Mouse (Mus musculus): ENCODE measurements at regions not wholly inside any gene's neighbourhood (a gene's known extent, or its start where the extent isn't known, plus 50 kb on each side); places are given as distances from the start of the nearest gene placed in this dataset.

DNA sequence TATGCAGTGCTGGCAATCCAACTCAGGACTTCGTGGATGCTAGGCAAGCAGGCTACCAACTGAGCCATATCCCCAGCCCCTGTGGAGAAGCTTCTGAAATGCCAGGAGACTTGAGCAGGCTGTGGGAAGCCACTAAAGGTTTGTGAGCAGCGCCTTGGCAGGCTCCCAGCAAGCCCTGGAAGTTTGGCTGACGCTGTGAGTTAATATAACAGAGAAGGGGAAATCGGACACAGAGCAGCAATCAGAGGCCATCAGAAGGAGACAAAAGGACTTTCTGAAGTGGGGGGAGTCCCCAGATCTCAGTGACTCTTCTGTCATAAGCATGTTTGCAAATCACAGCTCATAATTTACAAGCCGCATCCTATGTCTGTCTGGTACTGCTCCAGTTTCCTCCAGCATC is 224.8 kb downstream of the Bcor start:
- no peaks in the 10 kb centered on the region for H3K4me1 ChIP-seq (ENCODE audit: control insufficient read depth, insufficient read depth, low read length)
- H3K27ac ChIP-seq (ENCODE audit: insufficient read depth, low read length) = no peak overlapping the region
- 14% methylated on average over 5 of the region's 5 CpGs for WGBS
- DNase-seq = peak; percentile 34 to 48
- no peaks in the 10 kb centered on the region for H3K27me3 ChIP-seq (ENCODE audit: control insufficient read depth, insufficient read depth, low read length)
- TF ChIP-seq POLR2A (IDR thresholded peaks at IDR 0.05; ENCODE audit: borderline replicate concordance, insufficient read depth, low read length) (no peak), CTCF (IDR thresholded peaks at IDR 0.05; ENCODE audit: borderline replicate concordance, insufficient read depth, low read depth, low read length) (no peak)
- H3K4me3 ChIP-seq (replicated peaks; ENCODE audit: insufficient read depth, low read depth, low read length) = no peak overlapping the region

- 57% methylated on average over 2 of the region's 2 CpGs for WGBS
- Histone ChIP-seq H3K4me3 (replicated peaks; ENCODE audit: insufficient read depth, low read depth, low read length) (no peak overlapping the region), H3K4me1 (ENCODE audit: control insufficient read depth, insufficient read depth, low read length) (peaks cover 3% of the 10 kb centered on the region; the same call in 1 of the 2 replicates), H3K27me3 (ENCODE audit: control insufficient read depth, insufficient read depth, low read length) (no peaks in the 10 kb centered on the region), H3K27ac (ENCODE audit: insufficient read depth, low read length) (no peak overlapping the region)
- TF ChIP-seq CTCF (IDR thresholded peaks at IDR 0.05; ENCODE audit: borderline replicate concordance, insufficient read depth, low read depth, low read length) (no peak), POLR2A (IDR thresholded peaks at IDR 0.05; ENCODE audit: borderline replicate concordance, insufficient read depth, low read length) (no peak)
- peak in 1 of 2 experiments; percentile 6 for DNase-seq
Measured at GRCm38 (mm10) chrX:11940246-11940645, 219.9 kb downstream of the Bcor start.

- no peak for TF ChIP-seq CTCF (IDR thresholded peaks at IDR 0.05; ENCODE audit: borderline replicate concordance, insufficient read depth, low read depth, low read length)
- no peak for TF ChIP-seq POLR2A (IDR thresholded peaks at IDR 0.05; ENCODE audit: borderline replicate concordance, insufficient read depth, low read length)
- Histone ChIP-seq H3K4me1 (ENCODE audit: control insufficient read depth, insufficient read depth, low read length) (peaks cover 3% of the 10 kb centered on the region; the same call in 1 of the 2 replicates), H3K27me3 (ENCODE audit: control insufficient read depth, insufficient read depth, low read length) (no peaks in the 10 kb centered on the region), H3K4me3 (replicated peaks; ENCODE audit: insufficient read depth, low read depth, low read length) (no peak overlapping the region), H3K27ac (ENCODE audit: insufficient read depth, low read length) (no peak overlapping the region)
- 56% methylated on average over 10 of the region's 10 CpGs for WGBS
- DNase-seq = no peak
Measured at GRCm38 (mm10) chrX:11943367-11943766, 216.8 kb downstream of the Bcor start.

DNA sequence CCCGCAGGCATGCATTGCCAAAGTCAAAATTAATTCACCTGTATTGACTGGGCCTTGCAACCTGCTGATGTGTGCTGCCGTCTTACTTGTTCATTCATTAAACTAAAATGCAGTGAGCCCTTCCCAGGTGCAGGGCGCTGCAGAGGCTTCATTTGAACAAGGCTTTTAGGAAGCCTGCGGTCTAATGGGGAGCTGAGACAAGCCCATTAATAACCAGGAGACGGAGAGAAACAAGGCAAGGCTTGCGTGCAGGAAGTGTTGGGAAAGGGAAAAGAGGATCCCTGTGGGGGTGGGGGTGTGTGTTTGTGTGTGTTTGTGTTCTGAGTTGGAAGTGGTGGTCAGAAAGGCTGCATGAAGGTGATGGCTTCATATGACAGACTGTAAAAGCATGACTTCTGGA is 215.6 kb downstream of the Bcor start:
- no peak overlapping the region for H3K27ac ChIP-seq (ENCODE audit: insufficient read depth, low read length)
- 74% methylated on average over 6 of the region's 6 CpGs for WGBS
- TF ChIP-seq CTCF (IDR thresholded peaks at IDR 0.05; ENCODE audit: borderline replicate concordance, insufficient read depth, low read depth, low read length) (no peak), POLR2A (IDR thresholded peaks at IDR 0.05; ENCODE audit: borderline replicate concordance, insufficient read depth, low read length) (no peak)
- no peak overlapping the region for H3K4me3 ChIP-seq (replicated peaks; ENCODE audit: insufficient read depth, low read depth, low read length)
- peaks cover 3% of the 10 kb centered on the region; the same call in 1 of the 2 replicates for H3K4me1 ChIP-seq (ENCODE audit: control insufficient read depth, insufficient read depth, low read length)
- no peak for DNase-seq
- H3K27me3 ChIP-seq (ENCODE audit: control insufficient read depth, insufficient read depth, low read length) = no peaks in the 10 kb centered on the region

DNA sequence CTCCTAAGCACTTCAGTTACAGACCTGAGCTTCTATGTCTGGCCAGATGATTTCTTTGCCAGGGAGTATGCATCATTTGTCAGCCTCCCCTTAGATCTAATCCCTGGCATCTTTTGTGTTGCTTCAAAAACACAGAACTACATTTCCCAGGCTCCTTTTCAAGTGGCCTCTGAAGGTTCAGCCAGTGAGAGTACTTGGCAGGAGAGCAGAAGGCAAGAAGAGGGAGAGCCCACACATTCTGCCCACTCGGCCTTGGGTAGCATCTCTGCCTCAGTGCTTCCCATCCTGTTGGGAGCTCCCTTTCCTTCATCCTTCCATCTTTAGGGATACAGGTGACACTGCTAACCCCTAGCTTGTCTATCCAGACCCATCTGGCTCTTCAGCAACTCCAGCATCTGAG is 214.9 kb downstream of the Bcor start:
- Histone ChIP-seq H3K4me1 (ENCODE audit: control insufficient read depth, insufficient read depth, low read length) (peaks cover 3% of the 10 kb centered on the region; the same call in 1 of the 2 replicates), H3K27me3 (ENCODE audit: control insufficient read depth, insufficient read depth, low read length) (no peaks in the 10 kb centered on the region), H3K27ac (ENCODE audit: insufficient read depth, low read length) (no peak overlapping the region), H3K4me3 (replicated peaks; ENCODE audit: insufficient read depth, low read depth, low read length) (no peak overlapping the region)
- TF ChIP-seq POLR2A (IDR thresholded peaks at IDR 0.05; ENCODE audit: borderline replicate concordance, insufficient read depth, low read length) = no peak
- TF ChIP-seq CTCF (IDR thresholded peaks at IDR 0.05; ENCODE audit: borderline replicate concordance, insufficient read depth, low read depth, low read length) = no peak
- WGBS = 86% methylated on average over 1 of the region's 1 CpGs
- no peak for DNase-seq

DNA sequence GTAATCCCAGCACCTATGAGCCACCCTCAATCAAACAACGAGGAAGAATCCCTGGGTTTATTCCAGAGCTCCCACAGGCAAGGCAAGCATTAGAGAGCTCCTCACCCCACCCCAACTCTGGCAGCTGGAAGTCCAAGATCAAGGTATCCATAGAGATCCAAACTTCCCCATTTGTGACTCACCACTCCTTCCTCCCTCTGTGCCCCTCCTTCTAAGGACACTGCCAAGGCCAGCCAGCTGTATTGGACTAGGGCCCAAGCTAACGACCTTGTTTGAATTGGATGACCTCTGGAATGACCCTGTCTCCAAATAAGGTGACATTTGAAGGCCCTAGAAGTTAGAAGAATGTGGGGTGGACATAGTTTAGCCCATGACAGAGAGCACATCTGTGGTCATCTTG is 208.0 kb downstream of the Bcor start:
- Histone ChIP-seq H3K27ac (ENCODE audit: insufficient read depth, low read length) (no peak overlapping the region), H3K27me3 (ENCODE audit: control insufficient read depth, insufficient read depth, low read length) (no peaks in the 10 kb centered on the region), H3K4me1 (ENCODE audit: control insufficient read depth, insufficient read depth, low read length) (no peaks in the 10 kb centered on the region), H3K4me3 (replicated peaks; ENCODE audit: insufficient read depth, low read depth, low read length) (no peak overlapping the region)
- 23% methylated on average over 2 of the region's 2 CpGs for WGBS
- DNase-seq = no peak
- TF ChIP-seq CTCF (IDR thresholded peaks at IDR 0.05; ENCODE audit: borderline replicate concordance, insufficient read depth, low read depth, low read length) (no peak), POLR2A (IDR thresholded peaks at IDR 0.05; ENCODE audit: borderline replicate concordance, insufficient read depth, low read length) (no peak)

DNA sequence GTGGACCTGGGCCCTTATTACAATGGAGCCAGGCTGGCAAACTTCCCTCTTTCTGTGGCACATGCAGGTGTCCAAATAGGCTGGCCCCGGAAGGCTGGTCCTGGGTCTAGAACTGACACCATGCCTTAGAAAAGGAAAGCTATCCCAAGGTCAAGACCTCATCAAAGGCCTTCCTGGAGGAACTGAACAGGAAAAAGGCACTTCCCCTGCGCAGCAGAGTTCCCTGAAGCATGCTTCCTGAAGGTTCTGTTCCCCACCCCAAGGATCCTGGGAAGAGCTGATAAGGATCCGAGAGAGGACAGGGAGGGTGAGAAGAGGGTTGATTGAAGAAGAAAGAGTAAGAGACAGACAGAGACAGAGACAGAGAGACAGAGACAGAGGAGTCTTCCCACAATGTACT is 204.0 kb downstream of the Bcor start:
- Histone ChIP-seq H3K4me3 (replicated peaks; ENCODE audit: insufficient read depth, low read depth, low read length) (no peak overlapping the region), H3K27ac (ENCODE audit: insufficient read depth, low read length) (no peak overlapping the region), H3K4me1 (ENCODE audit: control insufficient read depth, insufficient read depth, low read length) (peaks cover under 1% of the 10 kb centered on the region; the same call in 1 of the 2 replicates), H3K27me3 (ENCODE audit: control insufficient read depth, insufficient read depth, low read length) (no peaks in the 10 kb centered on the region)
- 86% methylated on average over 3 of the region's 3 CpGs for WGBS
- no peak for TF ChIP-seq POLR2A (IDR thresholded peaks at IDR 0.05; ENCODE audit: borderline replicate concordance, insufficient read depth, low read length)
- no peak for TF ChIP-seq CTCF (IDR thresholded peaks at IDR 0.05; ENCODE audit: borderline replicate concordance, insufficient read depth, low read depth, low read length)
- DNase-seq = no peak

DNA sequence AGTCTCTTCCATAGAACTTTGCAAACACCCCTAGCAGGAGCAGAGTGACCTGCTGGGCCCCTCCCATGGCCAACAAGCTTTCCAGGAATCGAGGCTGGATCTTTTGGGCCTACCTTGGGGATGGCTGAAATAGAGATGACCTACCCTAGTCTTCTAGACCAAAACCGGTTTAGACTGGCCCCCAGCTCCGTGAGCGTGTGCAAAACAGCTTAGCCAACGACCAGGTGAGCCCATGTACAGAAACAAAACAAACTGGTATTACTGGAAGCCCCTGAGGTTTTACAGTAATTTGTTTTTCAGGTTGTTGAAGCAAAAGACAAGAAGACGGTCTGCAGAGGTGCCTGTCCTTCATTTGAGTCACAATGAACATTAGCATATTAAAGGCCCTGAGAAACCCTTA is 203.1 kb downstream of the Bcor start:
- Histone ChIP-seq H3K27ac (ENCODE audit: insufficient read depth, low read length) (no peak overlapping the region), H3K27me3 (ENCODE audit: control insufficient read depth, insufficient read depth, low read length) (no peaks in the 10 kb centered on the region), H3K4me1 (ENCODE audit: control insufficient read depth, insufficient read depth, low read length) (peaks cover 3% of the 10 kb centered on the region; the same call in 1 of the 2 replicates), H3K4me3 (replicated peaks; ENCODE audit: insufficient read depth, low read depth, low read length) (no peak overlapping the region)
- DNase-seq = no peak
- WGBS = 76% methylated on average over 6 of the region's 6 CpGs
- TF ChIP-seq POLR2A (IDR thresholded peaks at IDR 0.05; ENCODE audit: borderline replicate concordance, insufficient read depth, low read length) (no peak), CTCF (IDR thresholded peaks at IDR 0.05; ENCODE audit: borderline replicate concordance, insufficient read depth, low read depth, low read length) (no peak)
